Mouse (Mus musculus) embryonic facial prominence, embryonic 11.5 days (tissue): ENCODE results near the gene Crisp4. TPM values are rescaled to one million over a fixed set of nuclear protein-coding genes. Genes with fewer than 3 reads are reported as not detected.

Experiments used
- ATAC-seq: fragments of 200-750 bp; cut with Nextera tagmentation; replicated peaks from 2 replicates; pipeline ENCODE4 v1.8.0; 2017; ENCODE audit warnings: low read depth; ENCODE audit not compliant: insufficient number of reproducible peaks, low FRiP score, low TSS enrichment
- DNase-seq: peaks from one replicate; pipeline ENCODE4 v3.0.0-alpha.2; 2015; ENCODE audit warnings: low spot score
- H3K27ac ChIP-seq: fragments of 300-500 bp; sonication (generic); replicated peaks from 2 replicates; pipeline ENCODE4 v1.5.1; 2014; ENCODE audit warnings: mild to moderate bottlenecking, low read depth, low read length, control low read depth
- H3K27me3 ChIP-seq: fragments of 300-500 bp; sonication (generic); 2 replicates; pipeline ENCODE4 v1.6.1; 2014; ENCODE audit warnings: mild to moderate bottlenecking, low read length, moderate library complexity, mixed read lengths; ENCODE audit not compliant: control insufficient read depth, insufficient read depth
- H3K36me3 ChIP-seq: fragments of 300-500 bp; sonication (generic); replicated peaks from 2 replicates; pipeline ENCODE4 v1.6.1; 2014; ENCODE audit warnings: low read depth, mild to moderate bottlenecking, low read length, moderate library complexity, mixed read lengths; ENCODE audit not compliant: control insufficient read depth, insufficient read depth
- H3K4me1 ChIP-seq: fragments of 300-500 bp; sonication (generic); 2 replicates; pipeline ENCODE4 v1.6.1; 2014; ENCODE audit warnings: low read length, mixed read lengths; ENCODE audit not compliant: control insufficient read depth, insufficient read depth
- H3K4me2 ChIP-seq: fragments of 300-500 bp; sonication (generic); 2 replicates; pipeline ENCODE4 v1.6.1; 2014; ENCODE audit warnings: low read depth, mild to moderate bottlenecking, control low read depth, low read length, moderate library complexity
- H3K4me3 ChIP-seq: fragments of 300-500 bp; sonication (generic); 2 replicates; pipeline ENCODE4 v1.5.1; 2014; ENCODE audit warnings: low read depth, low read length, control low read depth
- H3K9ac ChIP-seq: fragments of 300-500 bp; sonication (generic); replicated peaks from 2 replicates; pipeline ENCODE4 v1.6.1; 2014; ENCODE audit warnings: mild to moderate bottlenecking, control low read depth, low read length
- H3K9me3 ChIP-seq: fragments of 300-500 bp; sonication (generic); replicated peaks from 2 replicates; pipeline ENCODE4 v1.6.1; 2016; ENCODE audit warnings: mild to moderate bottlenecking, low read length, inconsistent platforms, mixed read lengths; ENCODE audit not compliant: control insufficient read depth
- WGBS: fragments of 180-500 bp; shearing (Covaris S2); extraction: QIAGEN DNeasy Blood & Tissue Kit; methylation state at CpG from one replicate; pipeline ENCODE4 v1.1.7; 2014; 5-methylcytosine and 5-hydroxymethylcytosine counted together
- polyA plus RNA-seq: library from polyadenylated mRNA; unstranded; fragments of >200 nt; fragmentation: Nextera tagmentation; extraction: Ambion mirVana; gene quantifications from 2 replicates; pipeline ENCODE4 v1.2.1, GENCODE M21; 2014

The Crisp4 gene
- not detected in 2 replicates for polyA plus RNA-seq

DNA sequence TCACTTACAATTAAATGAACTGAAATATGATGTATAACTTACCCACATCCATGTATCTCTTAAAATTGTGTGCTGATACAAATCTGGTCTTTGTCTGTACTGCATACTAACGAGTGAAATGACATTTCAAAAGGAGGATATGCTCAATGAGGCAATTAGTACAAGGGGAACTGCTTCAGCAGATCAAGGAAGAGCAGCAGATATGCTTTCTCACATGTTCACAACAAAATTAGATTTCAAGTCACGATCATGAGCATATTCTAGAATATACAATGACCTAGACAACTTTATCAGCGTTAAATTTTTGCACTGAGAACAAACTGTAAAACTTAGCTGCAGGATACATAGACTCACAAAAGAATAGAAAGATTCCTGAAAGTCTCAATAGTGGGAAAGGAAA lies at the start of gene Crisp4:
TSS of gene Crisp4 (minus strand) at position 101 of the 400 bp plus-strand sequence.
- Histone ChIP-seq H3K4me2 (no peak within 1 kb of the TSS), H3K4me1 (no peaks in the 10 kb centered on the region), H3K4me3 (no peak within 1 kb of the TSS), H3K9me3 (no peaks in the 10 kb centered on the region), H3K27ac (no peak within 1 kb of the TSS), H3K9ac (no peak within 1 kb of the TSS), H3K36me3 (no peaks in the 10 kb centered on the region), H3K27me3 (no peaks in the 10 kb centered on the region)
- WGBS, result 71% methylated on average over 3 of the region's 3 CpGs
- ATAC-seq, result no peak
- no peak for DNase-seq

DNA sequence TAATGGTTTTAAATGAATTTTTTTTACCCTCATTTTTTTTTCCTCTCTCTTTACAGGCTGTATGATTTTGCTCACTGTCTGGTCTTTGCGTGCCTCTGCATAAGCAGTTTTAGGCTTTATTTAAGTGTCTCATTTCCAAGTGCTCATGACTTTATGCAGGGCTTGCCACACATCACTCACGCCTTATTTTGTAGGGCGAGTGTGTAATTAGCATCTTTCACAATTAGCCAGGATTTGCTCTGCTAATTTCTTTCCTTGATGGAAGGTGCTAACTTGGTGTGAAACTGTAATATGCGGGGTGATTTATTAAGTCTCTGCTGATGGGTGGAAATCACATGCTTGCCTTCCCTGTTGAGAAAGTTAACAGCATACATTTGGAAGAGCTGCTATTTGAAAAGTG lies 46.0 kb upstream of the Crisp4 start:
- no peaks in the 10 kb centered on the region for H3K9me3 ChIP-seq
- no peak overlapping the region for H3K9ac ChIP-seq
- no peaks in the 10 kb centered on the region for H3K27me3 ChIP-seq
- no peak for DNase-seq
- H3K4me2 ChIP-seq, result no peak overlapping the region
- no peak overlapping the region for H3K4me3 ChIP-seq
- no peak overlapping the region for H3K27ac ChIP-seq
- no peaks in the 10 kb centered on the region for H3K4me1 ChIP-seq
- 53% methylated on average over 4 of the region's 4 CpGs for WGBS
- H3K36me3 ChIP-seq, result no peaks in the 10 kb centered on the region
- no peak for ATAC-seq

DNA sequence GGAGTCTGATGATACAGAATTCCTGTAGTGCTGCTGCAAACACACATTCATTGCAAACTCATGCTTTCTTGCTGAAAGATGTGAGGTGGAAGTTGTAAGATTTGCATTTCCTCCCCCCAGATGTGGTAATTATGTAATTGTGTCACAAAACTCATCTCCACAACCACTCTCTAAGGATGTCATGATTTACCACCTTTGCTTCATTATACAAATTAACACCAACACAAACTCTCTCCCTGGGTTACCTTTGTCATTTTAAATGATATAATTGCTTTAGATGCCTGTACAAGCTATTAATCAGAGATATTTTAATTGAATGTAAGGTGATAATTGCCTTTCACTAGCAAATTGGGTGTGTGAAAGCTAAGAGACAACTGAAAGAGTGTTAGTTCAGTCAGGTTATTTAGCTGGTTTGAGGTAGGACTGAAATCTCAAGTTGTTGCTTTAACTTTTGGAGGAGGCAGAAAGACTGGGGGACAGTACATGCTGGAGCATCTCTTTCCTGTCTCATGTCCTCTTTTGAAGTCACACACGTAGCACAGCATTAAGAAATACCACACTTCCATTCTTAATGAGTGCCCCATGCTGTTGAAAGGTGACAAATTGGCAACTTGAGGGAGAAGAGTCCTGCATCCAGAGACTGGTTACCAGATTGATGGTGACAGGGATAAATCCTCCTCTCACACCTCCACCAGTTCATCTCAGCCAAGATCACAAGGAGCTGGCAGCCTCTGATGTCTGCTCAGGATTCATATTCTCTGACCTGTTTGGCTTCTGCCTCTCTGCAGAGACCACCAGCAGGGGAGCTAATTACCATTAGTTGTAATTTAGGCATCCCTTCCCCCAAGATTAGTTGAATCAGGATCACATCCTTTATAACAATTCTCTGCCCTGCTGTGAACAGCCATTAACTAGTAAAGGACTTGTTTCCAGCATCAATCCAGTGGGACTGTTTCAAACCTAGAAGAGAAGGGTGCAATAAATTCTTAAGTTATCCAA lies 45.3 kb upstream of the Crisp4 start:
- no peak for DNase-seq
- WGBS, result 14% methylated on average over 1 of the region's 1 CpGs
- Histone ChIP-seq H3K4me1 (no peaks in the 10 kb centered on the region), H3K9ac (no peak overlapping the region), H3K9me3 (no peaks in the 10 kb centered on the region), H3K27ac (no peak overlapping the region), H3K4me2 (no peak overlapping the region), H3K4me3 (no peak overlapping the region), H3K27me3 (no peaks in the 10 kb centered on the region), H3K36me3 (no peaks in the 10 kb centered on the region)
- no peak for ATAC-seq

DNA sequence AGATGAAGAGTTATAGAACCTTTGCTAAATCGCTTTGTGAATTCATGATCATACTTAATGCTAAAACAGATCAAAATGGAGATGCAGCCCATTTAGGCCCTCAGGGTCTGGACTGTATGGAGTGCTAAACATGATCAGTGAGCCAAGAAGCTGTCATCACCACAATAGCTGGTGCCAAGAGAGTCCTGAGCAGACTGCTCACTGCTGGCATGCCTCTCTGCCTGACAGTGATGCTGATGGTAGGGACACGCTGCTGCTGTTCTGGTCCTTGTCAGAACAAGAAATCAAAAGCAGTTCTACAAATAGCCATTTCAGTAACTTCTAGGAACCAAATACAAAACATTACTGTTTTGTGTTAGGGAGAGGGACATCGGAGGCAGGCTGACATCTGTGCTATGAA lies 35.5 kb upstream of the Crisp4 start:
- WGBS, result 83% methylated on average over 3 of the region's 3 CpGs
- no peak for DNase-seq
- no peak overlapping the region for H3K27ac ChIP-seq
- no peak overlapping the region for H3K4me3 ChIP-seq
- H3K36me3 ChIP-seq, result no peaks in the 10 kb centered on the region
- ATAC-seq, result no peak
- no peaks in the 10 kb centered on the region for H3K9me3 ChIP-seq
- H3K9ac ChIP-seq, result no peak overlapping the region
- H3K4me2 ChIP-seq, result no peak overlapping the region
- no peaks in the 10 kb centered on the region for H3K4me1 ChIP-seq
- no peaks in the 10 kb centered on the region for H3K27me3 ChIP-seq

DNA sequence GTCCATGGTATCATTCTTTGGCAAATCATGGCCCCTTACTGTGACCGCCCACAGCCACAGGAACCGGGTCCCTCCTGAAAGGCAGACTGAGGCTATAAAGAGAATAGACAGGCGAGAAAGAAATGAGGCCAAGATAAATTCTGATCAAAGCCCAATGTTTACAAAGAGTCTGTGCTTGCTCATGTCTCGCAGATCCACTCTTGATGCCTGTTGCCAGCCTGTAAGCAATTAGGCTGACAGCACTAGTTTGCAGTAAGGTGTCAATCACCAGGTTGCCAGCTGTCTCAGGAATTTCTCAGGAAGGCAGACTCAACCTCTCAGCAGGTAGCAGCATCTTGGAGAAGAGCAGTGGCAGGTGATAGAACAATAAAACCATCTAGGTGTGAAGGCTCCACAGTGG lies 24.9 kb upstream of the Crisp4 start:
- 72% methylated on average over 4 of the region's 4 CpGs for WGBS

DNA sequence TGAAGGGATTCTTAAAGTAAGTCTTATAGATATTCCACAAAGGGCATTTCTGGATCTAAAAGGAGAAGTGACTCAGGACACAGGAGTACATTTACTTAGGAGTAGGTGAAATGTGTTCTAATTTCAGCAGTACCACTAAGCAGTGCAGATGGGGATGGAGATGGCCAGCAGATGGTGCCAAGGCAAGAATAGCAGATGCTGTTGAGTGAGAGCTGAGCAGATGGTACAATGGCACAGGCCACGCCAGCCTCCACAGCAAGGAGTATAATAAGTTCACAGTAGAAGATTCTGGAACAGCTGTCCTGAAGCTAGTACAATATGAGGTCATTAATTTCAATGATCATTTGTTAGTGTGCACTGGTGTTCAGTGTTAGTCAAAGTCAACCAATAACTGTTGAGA lies 22.6 kb upstream of the Crisp4 start:
- Histone ChIP-seq H3K9ac (no peak overlapping the region), H3K27ac (no peak overlapping the region), H3K27me3 (no peaks in the 10 kb centered on the region), H3K4me2 (no peak overlapping the region), H3K4me1 (no peaks in the 10 kb centered on the region), H3K36me3 (no peaks in the 10 kb centered on the region), H3K4me3 (no peak overlapping the region), H3K9me3 (no peaks in the 10 kb centered on the region)
- no peak for DNase-seq
- WGBS, result 67% methylated on average over 1 of the region's 1 CpGs
- ATAC-seq, result 0 out of 2 replicates have a peak, but pooled peaks have one; percentile 59

More for the DNA sequence above, 24.9 kb upstream of the Crisp4 start:
- H3K27ac ChIP-seq, result no peak overlapping the region
- H3K9me3 ChIP-seq, result no peaks in the 10 kb centered on the region
- no peaks in the 10 kb centered on the region for H3K4me1 ChIP-seq
- ATAC-seq, result no peak
- H3K36me3 ChIP-seq, result no peaks in the 10 kb centered on the region
- no peak overlapping the region for H3K4me3 ChIP-seq
- no peak overlapping the region for H3K4me2 ChIP-seq
- no peaks in the 10 kb centered on the region for H3K27me3 ChIP-seq
- no peak for DNase-seq
- H3K9ac ChIP-seq, result no peak overlapping the region

DNA sequence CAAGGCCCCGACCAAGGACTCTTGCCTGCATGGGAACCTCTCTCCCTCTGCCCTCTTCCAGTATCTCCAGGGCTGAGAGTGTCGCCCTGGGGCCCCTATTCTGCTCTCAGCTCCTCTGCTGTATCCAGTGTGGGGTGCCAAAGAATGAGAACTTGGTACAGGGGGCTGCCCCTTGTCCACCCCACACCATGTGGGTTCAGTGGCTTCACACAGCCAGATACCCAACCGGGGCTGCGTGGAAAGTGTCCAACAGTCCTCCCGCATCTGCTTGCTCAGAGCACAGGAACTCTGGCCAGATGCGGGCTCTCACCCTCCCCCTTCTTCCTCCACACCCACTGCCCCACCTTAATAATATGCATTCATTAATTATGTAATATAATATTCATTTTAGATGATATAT lies 13.4 kb upstream of the Crisp4 start:
- Histone ChIP-seq H3K4me1 (no peaks in the 10 kb centered on the region), H3K36me3 (no peaks in the 10 kb centered on the region), H3K4me2 (no peak overlapping the region), H3K27me3 (no peaks in the 10 kb centered on the region), H3K9ac (no peak overlapping the region), H3K27ac (no peak overlapping the region), H3K9me3 (no peaks in the 10 kb centered on the region), H3K4me3 (no peak overlapping the region)
- WGBS, result 79% methylated on average over 6 of the region's 6 CpGs
- DNase-seq, result no peak
- no peak for ATAC-seq

DNA sequence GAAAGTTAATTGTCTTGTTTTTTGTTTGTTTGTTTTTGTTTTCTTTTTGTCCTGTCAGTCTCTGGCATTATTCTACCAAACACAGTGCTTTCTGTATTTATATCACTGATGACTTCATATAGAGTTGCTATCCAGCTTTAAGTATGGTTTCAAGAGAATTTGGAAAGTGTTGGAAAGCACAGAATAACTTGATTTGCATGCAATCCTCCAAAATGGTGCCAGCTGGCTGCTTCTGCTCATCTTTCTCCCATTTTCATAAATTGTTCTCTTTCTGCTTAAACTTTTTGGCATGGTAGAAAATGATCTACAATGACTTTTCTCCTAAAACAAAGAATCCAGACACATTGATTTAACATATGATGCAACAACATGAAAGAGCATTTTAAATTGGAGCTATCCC lies 2.5 kb upstream of the Crisp4 start:
- Histone ChIP-seq H3K36me3 (no peaks in the 10 kb centered on the region), H3K27me3 (no peaks in the 10 kb centered on the region), H3K9me3 (no peaks in the 10 kb centered on the region), H3K4me2 (no peak overlapping the region), H3K27ac (no peak overlapping the region), H3K4me1 (no peaks in the 10 kb centered on the region), H3K4me3 (no peak overlapping the region), H3K9ac (no peak overlapping the region)
- DNase-seq (no peak), ATAC-seq (no peak)
